Mouse (Mus musculus): ENCODE measurements at regions not wholly inside any gene's neighbourhood (a gene's known extent, or its start where the extent isn't known, plus 50 kb on each side); places are given as distances from the start of the nearest gene placed in this dataset.
"Not testable (repeated sequence)": the region's sequence is repeated elsewhere in the genome, so short reads cannot be mapped to it uniquely, and the experiment has no call there.

DNA sequence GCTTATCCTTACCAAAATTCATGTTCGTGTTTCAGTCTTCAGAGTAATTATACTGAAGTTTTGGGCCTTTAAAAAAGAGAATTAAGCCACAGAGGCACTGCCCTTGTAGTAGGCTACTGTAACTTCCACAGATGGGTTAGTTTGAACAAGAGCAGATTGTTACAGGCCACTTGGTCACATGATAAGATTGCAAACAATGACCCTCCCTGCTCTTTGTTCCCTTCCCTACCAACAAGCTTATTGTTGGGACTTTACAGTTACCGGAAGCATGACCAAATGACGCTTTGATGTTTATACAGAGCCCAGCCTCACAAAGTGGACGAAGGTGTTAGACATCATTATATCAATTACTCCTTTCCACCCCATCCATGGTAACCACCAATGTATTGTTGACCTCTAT lies 63.9 kb upstream of the Galnt18 start:
- no peak for DNase-seq (ENCODE audit: low read depth)

DNA sequence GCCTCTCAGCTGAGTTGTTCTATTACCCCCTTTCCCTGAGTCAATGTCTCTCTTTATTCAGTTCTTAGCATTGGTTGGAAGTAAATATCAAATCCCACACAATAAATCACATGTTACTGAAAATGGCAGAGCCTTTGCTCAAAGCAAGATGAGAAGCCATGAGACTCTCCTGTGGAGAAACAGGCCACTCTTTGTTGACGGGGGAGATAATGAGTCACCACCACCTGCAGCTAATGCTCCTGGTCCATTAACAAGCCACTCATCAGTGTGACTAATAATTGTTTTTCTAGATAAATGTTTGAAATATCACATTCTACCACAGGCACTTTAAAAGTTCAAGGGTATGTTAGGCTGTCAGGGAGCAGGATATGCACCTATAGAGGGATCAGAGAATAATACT lies 61.0 kb upstream of the Galnt18 start:
- no peak for DNase-seq (ENCODE audit: low read depth)

GRCm38 (mm10) chr7:111838162-111838561 lies 58.4 kb upstream of the Galnt18 start:
- no peak for DNase-seq (ENCODE audit: low read depth)

- DNase-seq (ENCODE audit: low read depth), result not testable (repeated sequence)
Observed at GRCm38 (mm10) chr7:111834356-111834755, 54.6 kb upstream of the Galnt18 start.

DNA sequence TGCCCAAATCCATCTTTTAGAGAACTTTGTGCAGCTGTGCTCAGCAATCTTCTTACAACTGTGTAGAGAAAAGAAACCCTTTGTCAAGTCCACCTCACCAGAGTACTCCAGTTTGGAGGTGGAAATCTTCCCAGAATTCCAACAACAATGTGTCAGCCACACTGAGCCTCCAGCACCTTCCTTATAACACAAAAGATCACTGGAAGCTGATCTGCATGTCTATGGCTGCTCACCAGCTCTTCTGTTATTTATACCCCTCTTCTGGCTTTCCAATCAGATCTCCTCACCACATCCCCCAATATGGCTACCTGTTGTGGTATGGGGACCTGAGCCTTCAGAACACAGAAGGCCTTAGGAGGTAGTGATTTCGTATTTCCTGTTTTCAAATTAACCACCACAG lies 50.2 kb upstream of the Galnt18 start:
- no peak for DNase-seq (ENCODE audit: low read depth)

Measured in 416B (cell line).